Mouse (Mus musculus): ENCODE measurements at regions not wholly inside any gene's neighbourhood (a gene's known extent, or its start where the extent isn't known, plus 50 kb on each side); places are given as distances from the start of the nearest gene placed in this dataset.

DNA sequence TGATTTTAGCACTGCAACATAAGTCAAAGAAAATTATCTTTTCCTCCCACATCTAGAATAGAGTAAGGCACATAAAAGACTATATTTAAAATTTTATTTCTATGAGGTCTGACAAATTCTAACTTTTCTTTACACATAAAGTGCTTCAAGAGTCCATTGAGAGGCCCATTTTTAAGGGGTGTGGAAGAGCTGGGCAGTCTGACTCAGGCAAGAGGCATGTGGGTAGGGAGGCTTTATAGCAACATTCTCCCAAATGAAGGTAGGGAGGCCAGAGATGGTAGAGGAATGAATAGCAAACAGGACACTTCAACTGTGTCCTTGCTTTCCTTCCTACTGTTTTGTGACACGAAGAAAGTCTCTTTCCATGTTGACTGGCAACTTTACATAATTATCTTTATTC is 2566.6 kb upstream of the Gm7489 start:
- Histone ChIP-seq H3K27ac (ENCODE audit: control insufficient read depth, low read depth, low read length) (no peak overlapping the region), H3K9ac (ENCODE audit: control insufficient read depth, low read depth, low read length, poor library complexity, severe bottlenecking) (no peak overlapping the region), H3K4me3 (ENCODE audit: control insufficient read depth in 1 of 2, insufficient read depth in 1 of 2, low read depth in 2 of 2, low read length in 2 of 2) (no peak overlapping the region), H3K9me3 (replicated peaks; ENCODE audit: insufficient read depth, low read length) (no peaks in the 10 kb centered on the region), H3K36me3 (ENCODE audit: control insufficient read depth in 1 of 2, insufficient read depth in 2 of 2, low read length in 2 of 2) (no peaks in the 10 kb centered on the region), H3K4me1 (ENCODE audit: control insufficient read depth in 1 of 2, insufficient read depth in 2 of 2, low read length in 2 of 2) (no peaks in the 10 kb centered on the region), H3K27me3 (ENCODE audit: control insufficient read depth in 1 of 2, insufficient read depth in 2 of 2, low read length in 2 of 2) (no peaks in the 10 kb centered on the region), H3K79me2 (ENCODE audit: control insufficient read depth, insufficient read depth, low read length, poor library complexity) (no peaks in the 10 kb centered on the region)
- TF ChIP-seq KAT2A (conservative IDR thresholded peaks at IDR 0.05; ENCODE audit: low read depth, low read length) (no peak), CHD1 (IDR thresholded peaks at IDR 0.05; ENCODE audit: low read depth, low read length) (no peak), GATA1 (IDR thresholded peaks at IDR 0.05; ENCODE audit: low read depth, low read length) (no peak), CHD2 (IDR thresholded peaks at IDR 0.05; ENCODE audit: low read length) (no peak), SMC3 (IDR thresholded peaks at IDR 0.05; ENCODE audit: low read depth, low read length) (no peak), SIN3A (IDR thresholded peaks at IDR 0.05; ENCODE audit: low read length) (no peak), EP300 (IDR thresholded peaks at IDR 0.05; ENCODE audit: low read depth in 1 of 2, low read length in 2 of 2) (no peak), ETS1 (IDR thresholded peaks at IDR 0.05; ENCODE audit: low read depth, low read length) (no peak), MXI1 (IDR thresholded peaks at IDR 0.05; ENCODE audit: low read depth, low read length) (no peak), TBP (IDR thresholded peaks at IDR 0.05; ENCODE audit: low read depth, low read length) (no peak), MAFK (IDR thresholded peaks at IDR 0.05; ENCODE audit: borderline replicate concordance, low read depth, low read length) (no peak)
- no peak for DNase-seq (ENCODE audit: low read depth, low spot score)

DNA sequence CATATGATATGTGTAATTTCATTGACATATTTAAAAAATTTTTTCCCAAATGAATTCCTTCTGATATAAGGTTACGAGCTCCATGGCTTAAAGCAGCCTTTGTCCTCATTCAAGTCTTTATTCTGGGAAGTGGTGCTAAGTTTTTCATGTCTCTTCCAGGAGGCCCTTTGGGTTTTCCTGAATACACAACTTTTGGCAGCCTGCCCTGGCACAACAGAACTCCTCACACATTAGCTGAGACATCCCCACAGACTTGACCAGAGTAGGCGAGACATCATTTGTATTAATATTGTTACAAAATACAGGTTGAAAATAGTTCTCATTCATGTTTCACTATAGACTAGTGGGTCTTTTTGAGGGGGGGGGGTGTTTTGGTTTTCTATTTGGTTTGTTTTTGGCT is 2565.9 kb upstream of the Gm7489 start:
- no peak overlapping the region for H3K9ac ChIP-seq (ENCODE audit: control insufficient read depth, low read depth, low read length, poor library complexity, severe bottlenecking)
- no peaks in the 10 kb centered on the region for H3K4me1 ChIP-seq (ENCODE audit: control insufficient read depth in 1 of 2, insufficient read depth in 2 of 2, low read length in 2 of 2)
- no peaks in the 10 kb centered on the region for H3K27me3 ChIP-seq (ENCODE audit: control insufficient read depth in 1 of 2, insufficient read depth in 2 of 2, low read length in 2 of 2)
- no peak overlapping the region for H3K27ac ChIP-seq (ENCODE audit: control insufficient read depth, low read depth, low read length)
- TF ChIP-seq TAL1 (IDR thresholded peaks at IDR 0.05; ENCODE audit: low read length) (no peak), USF1 (IDR thresholded peaks at IDR 0.05; ENCODE audit: low read depth, low read length) (no peak), ZKSCAN1 (IDR thresholded peaks at IDR 0.05; ENCODE audit: low read depth, low read length) (no peak), POLR2AphosphoS5 (IDR thresholded peaks at IDR 0.05; ENCODE audit: borderline replicate concordance, low read depth, low read length) (no peak), MYC (IDR thresholded peaks at IDR 0.05; ENCODE audit: low read depth, low read length) (no peak), MEF2A (IDR thresholded peaks at IDR 0.05; ENCODE audit: extremely low read depth, insufficient replicate concordance, low read depth, low read length, poor library complexity, severe bottlenecking) (no peak), E2F4 (IDR thresholded peaks at IDR 0.05; ENCODE audit: borderline replicate concordance, low read depth, low read length) (no peak), UBTF (IDR thresholded peaks at IDR 0.05; ENCODE audit: borderline replicate concordance, insufficient read depth, low read depth, low read length) (no peak), RCOR1 (IDR thresholded peaks at IDR 0.05; ENCODE audit: low read depth, low read length) (no peak), POLR2AphosphoS2 (IDR thresholded peaks at IDR 0.05; ENCODE audit: low read length) (no peak), MAFK (IDR thresholded peaks at IDR 0.05; ENCODE audit: borderline replicate concordance, low read depth, low read length) (no peak), ELF1 (IDR thresholded peaks at IDR 0.05; ENCODE audit: low read depth, low read length) (no peak), RAD21 (IDR thresholded peaks at IDR 0.05; ENCODE audit: low read depth, low read length) (no peak), BHLHE40 (IDR thresholded peaks at IDR 0.05; ENCODE audit: borderline replicate concordance, low read depth, low read length) (no peak)
- no peaks in the 10 kb centered on the region for H3K9me3 ChIP-seq (replicated peaks; ENCODE audit: insufficient read depth, low read length)
- no peak overlapping the region for H3K4me3 ChIP-seq (ENCODE audit: control insufficient read depth in 1 of 2, insufficient read depth in 1 of 2, low read depth in 2 of 2, low read length in 2 of 2)
- no peaks in the 10 kb centered on the region for H3K36me3 ChIP-seq (ENCODE audit: control insufficient read depth in 1 of 2, insufficient read depth in 2 of 2, low read length in 2 of 2)
- no peak for DNase-seq (ENCODE audit: low read depth, low spot score)
- H3K79me2 ChIP-seq (ENCODE audit: control insufficient read depth, insufficient read depth, low read length, poor library complexity), result no peaks in the 10 kb centered on the region
